Mouse (Mus musculus) forebrain, embryonic 15.5 days (tissue): Measurements from ENCODE around the gene Rmi2. TPM values are rescaled to one million over a fixed set of nuclear protein-coding genes. Genes with fewer than 3 reads are reported as not detected.
"Not testable (repeated sequence)": the region's sequence is repeated elsewhere in the genome, so short reads cannot be mapped to it uniquely, and the experiment has no call there.

Experiments used
- ATAC-seq: fragments of 200-750 bp; cut with Nextera tagmentation; replicated peaks from 2 replicates; pipeline ENCODE4 v1.8.0; 2017; ENCODE audit warnings: mild to moderate bottlenecking, moderate TSS enrichment, moderate library complexity
- H3K27ac ChIP-seq: fragments of 300-500 bp; sonication (generic); replicated peaks from 2 replicates; pipeline ENCODE4 v1.5.1; 2015; ENCODE audit warnings: mild to moderate bottlenecking, inconsistent platforms
- H3K27me3 ChIP-seq: fragments of 300-500 bp; sonication (generic); 2 replicates; pipeline ENCODE4 v1.6.1; 2015; ENCODE audit warnings: inconsistent platforms
- H3K36me3 ChIP-seq: fragments of 300-500 bp; sonication (generic); 2 replicates; pipeline ENCODE4 v1.6.1; 2015; ENCODE audit warnings: mild to moderate bottlenecking, inconsistent platforms
- H3K4me1 ChIP-seq: fragments of 300-500 bp; sonication (generic); 2 replicates; pipeline ENCODE4 v1.6.1; 2015; ENCODE audit warnings: inconsistent platforms
- H3K4me2 ChIP-seq: fragments of 300-500 bp; sonication (generic); replicated peaks from 2 replicates; pipeline ENCODE4 v1.6.1; 2015; ENCODE audit warnings: mild to moderate bottlenecking, inconsistent platforms
- H3K4me3 ChIP-seq: fragments of 300-500 bp; sonication (generic); 2 replicates; pipeline ENCODE4 v1.5.1; 2015; ENCODE audit warnings: mild to moderate bottlenecking, inconsistent platforms
- H3K9ac ChIP-seq: fragments of 300-500 bp; sonication (generic); replicated peaks from 2 replicates; pipeline ENCODE4 v1.6.1; 2015; ENCODE audit warnings: mild to moderate bottlenecking, inconsistent platforms
- H3K9me3 ChIP-seq: fragments of 300-500 bp; sonication (generic); 2 replicates; pipeline ENCODE4 v1.6.1; 2016; ENCODE audit warnings: inconsistent platforms
- WGBS: fragments of 180-500 bp; shearing (Covaris S2); methylation state at CpG from one replicate; pipeline ENCODE4 v1.1.7; 2015; ENCODE audit warnings: mixed read lengths; 5-methylcytosine and 5-hydroxymethylcytosine counted together
- polyA plus RNA-seq: library from polyadenylated mRNA; unstranded; fragments of >200 nt; fragmentation: Nextera tagmentation; extraction: Ambion mirVana; gene quantifications from 2 replicates; pipeline ENCODE4 v1.2.1, GENCODE M21; 2015

Gene Rmi2
- 0.94 and 1.5 TPM in 2 replicates for polyA plus RNA-seq

DNA sequence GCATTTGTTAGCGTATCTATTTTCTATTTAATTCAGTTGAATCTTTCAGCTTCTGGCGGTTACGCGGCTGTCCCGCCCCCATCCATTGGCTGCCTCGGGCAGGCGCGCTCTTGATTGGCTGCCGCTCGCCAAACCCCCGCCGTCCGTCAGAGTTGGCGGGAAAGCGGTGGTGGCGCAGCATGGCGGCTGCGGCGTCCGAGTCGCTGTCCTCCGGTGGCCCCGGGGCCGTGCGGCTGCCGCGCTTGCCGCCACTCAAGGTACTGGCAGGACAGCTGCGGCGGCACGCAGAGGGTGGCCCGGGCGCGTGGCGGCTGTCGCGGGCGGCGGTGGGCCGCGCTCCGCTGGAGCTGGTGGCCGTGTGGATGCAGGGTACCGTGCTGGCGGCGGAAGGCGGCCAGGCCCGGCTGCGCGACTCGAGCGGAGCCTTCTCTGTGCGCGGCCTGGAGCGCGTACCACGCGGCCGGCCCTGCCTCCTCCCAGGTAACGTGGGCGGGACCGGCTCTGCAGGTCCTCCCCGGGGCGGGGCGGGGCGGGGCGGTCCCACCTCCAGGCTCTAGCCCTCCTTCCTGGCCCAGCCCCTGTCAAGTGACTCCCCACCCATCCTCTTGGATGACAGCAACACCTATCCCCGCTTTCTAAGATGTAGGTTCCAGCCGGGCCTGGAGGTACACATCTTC is at the start of gene Rmi2:
Gene Rmi2 (plus strand): TSS at position 149 of the 677 bp plus-strand sequence.
- WGBS: under 1% methylated on average over 64 of the region's 69 CpGs
- peak; percentile 97 for ATAC-seq
- H3K27ac ChIP-seq: no peak within 1 kb of the TSS
- H3K4me1 ChIP-seq: peaks cover 11% of the 10 kb centered on the region
- H3K27me3 ChIP-seq: peaks cover 4% of the 10 kb centered on the region; the same call in 1 of the 2 replicates
- H3K4me2 ChIP-seq: peak within 1 kb of the TSS; percentile 77
- peak within 1 kb of the TSS; percentile 52 for H3K9ac ChIP-seq
- peak within 1 kb of the TSS; percentile 83 for H3K4me3 ChIP-seq
- H3K36me3 ChIP-seq: no peaks in the 10 kb centered on the region
- no peaks in the 10 kb centered on the region for H3K9me3 ChIP-seq

DNA sequence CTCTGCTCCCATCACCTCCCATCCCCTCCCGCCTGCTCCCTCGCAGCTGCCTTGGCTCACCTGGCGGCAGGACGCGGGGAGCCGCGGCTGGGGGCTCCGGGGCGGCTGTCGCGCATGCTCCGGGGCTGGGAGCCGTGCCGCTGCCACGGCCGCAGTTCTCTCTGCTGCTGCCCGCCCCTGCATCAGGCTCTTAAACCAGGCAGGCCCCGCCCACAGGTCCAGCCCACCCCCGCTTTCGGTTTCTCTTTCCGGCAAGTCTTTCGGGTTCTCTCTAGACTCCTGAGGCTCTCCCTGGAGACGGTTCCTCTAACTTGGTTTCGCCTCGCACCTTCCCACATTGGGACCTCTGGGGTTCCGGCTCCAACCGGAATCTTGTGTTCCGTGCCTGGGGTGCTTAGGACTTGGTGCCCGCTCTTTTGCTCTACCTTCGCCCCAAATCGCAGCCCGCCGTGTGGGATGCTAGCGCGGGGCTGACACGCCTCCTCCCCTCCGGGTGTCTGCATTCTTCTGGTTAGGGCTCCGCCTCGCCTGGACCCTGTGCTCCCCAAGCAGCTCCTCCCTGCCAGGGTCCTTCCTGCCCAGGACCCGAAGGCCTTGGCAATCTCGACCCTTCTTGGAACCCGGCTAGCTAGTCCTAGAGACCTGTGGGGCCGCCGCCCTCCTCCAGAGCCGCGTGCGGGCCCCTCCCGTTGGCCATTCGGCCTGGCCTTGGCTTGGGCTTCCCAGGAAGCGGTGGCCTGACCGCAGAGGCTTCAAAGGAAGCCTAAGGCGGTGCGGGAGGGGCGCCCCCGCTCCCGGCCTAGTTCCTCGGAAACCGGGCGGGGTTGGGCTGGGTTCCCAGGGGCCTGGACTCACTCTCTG is 49.3 kb upstream of the Rmi2 start, which contains the start of gene Socs1:
Gene Socs1 (minus strand): TSS at position 166 of the 861 bp plus-strand sequence.
- under 1% methylated on average over 56 of the region's 59 CpGs for WGBS
- H3K9me3 ChIP-seq: no peaks in the 10 kb centered on the region
- H3K36me3 ChIP-seq: no peaks in the 10 kb centered on the region
- H3K4me1 ChIP-seq: peaks cover 19% of the 10 kb centered on the region
- H3K27me3 ChIP-seq: peaks cover 15% of the 10 kb centered on the region; the same call in 1 of the 2 replicates
- peak within 1 kb of the TSS; percentile 63 for H3K9ac ChIP-seq
- H3K4me2 ChIP-seq: peak within 1 kb of the TSS; percentile 98
- peak within 1 kb of the TSS; percentile 84 for H3K27ac ChIP-seq
- H3K4me3 ChIP-seq: peak within 1 kb of the TSS; percentile 75
- peak; percentile 86 for ATAC-seq

DNA sequence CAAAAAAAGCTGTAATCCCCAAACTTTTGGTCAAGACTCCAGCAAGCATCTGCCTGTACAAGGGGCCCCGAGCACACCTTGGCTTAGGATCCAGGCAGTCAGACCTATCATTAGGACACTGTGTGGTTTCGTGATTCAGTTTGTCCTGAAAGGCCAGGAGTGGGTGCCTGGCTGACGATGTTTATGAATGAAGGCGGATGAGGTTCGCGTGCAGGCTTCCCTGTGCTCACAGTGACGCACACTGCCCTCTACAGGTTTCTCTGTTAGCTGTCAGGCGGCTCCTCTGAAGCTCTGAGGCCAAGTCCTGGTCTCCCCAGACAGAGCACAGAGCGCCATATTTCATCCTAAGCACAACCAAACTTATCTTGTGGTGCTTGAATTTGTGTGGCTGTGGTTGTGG is 48.6 kb upstream of the Rmi2 start:
- Histone ChIP-seq H3K4me1 (peaks cover 19% of the 10 kb centered on the region), H3K9me3 (no peaks in the 10 kb centered on the region), H3K36me3 (no peaks in the 10 kb centered on the region), H3K4me2 (peak overlapping the region; percentile 98), H3K9ac (peak overlapping the region; percentile 63), H3K27me3 (peaks cover 15% of the 10 kb centered on the region; the same call in 1 of the 2 replicates), H3K27ac (peak overlapping the region; percentile 84), H3K4me3 (peak overlapping the region; percentile 75)
- WGBS: 3% methylated on average over 9 of the region's 9 CpGs
- peak; percentile 44 for ATAC-seq

DNA sequence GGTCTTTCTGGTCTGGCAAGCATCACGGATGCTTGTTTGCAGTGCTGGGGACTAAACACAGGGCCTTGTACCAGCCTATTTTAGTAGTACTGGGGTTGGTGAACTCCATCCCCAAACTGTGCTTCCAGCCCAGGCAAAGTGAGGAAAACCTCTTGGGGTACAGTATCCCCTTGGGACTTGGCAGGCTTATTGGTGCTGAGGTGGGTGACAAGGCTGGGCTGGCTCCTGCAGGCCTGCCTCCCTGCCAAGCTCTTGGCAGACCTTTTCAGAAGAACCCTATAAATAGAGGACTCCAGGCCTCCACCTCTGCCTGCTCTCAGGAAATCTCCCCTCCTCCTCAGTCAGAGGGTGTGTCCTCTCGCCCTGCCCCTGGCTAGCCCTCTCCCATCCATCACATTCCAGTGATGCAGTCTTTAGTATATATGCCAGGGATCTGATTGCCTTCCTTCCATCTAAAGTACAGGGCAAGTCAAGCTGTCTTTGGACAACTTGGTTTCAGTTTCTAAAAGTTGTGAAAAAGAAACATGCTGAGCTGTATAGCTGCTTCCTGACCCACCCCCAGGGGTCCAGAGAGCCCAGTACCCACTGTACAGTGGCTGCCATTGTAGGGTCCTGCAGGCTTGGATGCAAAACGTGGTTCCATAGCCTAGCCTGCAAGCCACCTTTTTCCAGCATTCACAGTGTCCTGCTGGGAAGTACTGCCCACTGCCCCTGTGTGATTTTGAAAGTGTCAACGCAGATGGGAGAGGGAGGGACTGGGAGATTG is 47.9 kb upstream of the Rmi2 start:
- Histone ChIP-seq H3K4me3 (no peak overlapping the region), H3K36me3 (no peaks in the 10 kb centered on the region), H3K27ac (no peak overlapping the region), H3K4me2 (no peak overlapping the region), H3K9ac (no peak overlapping the region), H3K9me3 (no peaks in the 10 kb centered on the region), H3K27me3 (peaks cover 15% of the 10 kb centered on the region; the same call in 1 of the 2 replicates), H3K4me1 (peaks cover 19% of the 10 kb centered on the region)
- WGBS: 72% methylated on average over 4 of the region's 4 CpGs
- no peak for ATAC-seq

DNA sequence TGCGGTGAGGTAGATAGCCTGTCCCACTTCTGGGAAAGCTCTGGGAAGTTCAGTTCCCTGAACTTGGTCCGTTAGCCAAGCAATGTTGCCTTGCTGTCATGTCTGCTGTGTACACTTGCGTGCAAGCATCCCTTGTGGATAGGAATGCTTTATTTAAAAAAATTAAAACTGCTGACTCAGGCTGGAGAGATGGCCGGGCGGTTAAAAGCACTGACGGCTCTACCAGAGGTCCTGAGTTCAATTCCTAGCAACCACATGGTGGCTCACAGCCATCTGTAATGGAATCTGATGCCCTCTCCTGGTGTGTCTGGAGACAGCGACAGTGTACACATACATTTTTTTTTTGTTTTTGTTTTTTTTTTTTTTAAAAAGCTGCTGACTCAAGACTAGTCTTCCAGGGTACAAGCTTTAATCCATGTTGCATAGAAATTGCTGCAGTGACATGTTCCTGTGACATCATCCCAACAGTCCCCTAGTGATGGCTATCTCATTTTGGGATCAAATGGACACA is 47.3 kb upstream of the Rmi2 start:
- 83% methylated on average over 7 of the region's 7 CpGs for WGBS
- Histone ChIP-seq H3K4me1 (peaks cover 19% of the 10 kb centered on the region), H3K27me3 (peaks cover 15% of the 10 kb centered on the region; the same call in 1 of the 2 replicates), H3K36me3 (no peaks in the 10 kb centered on the region), H3K9ac (no peak overlapping the region), H3K27ac (no peak overlapping the region), H3K4me3 (no peak overlapping the region), H3K4me2 (no peak overlapping the region), H3K9me3 (no peaks in the 10 kb centered on the region)
- ATAC-seq: no peak

DNA sequence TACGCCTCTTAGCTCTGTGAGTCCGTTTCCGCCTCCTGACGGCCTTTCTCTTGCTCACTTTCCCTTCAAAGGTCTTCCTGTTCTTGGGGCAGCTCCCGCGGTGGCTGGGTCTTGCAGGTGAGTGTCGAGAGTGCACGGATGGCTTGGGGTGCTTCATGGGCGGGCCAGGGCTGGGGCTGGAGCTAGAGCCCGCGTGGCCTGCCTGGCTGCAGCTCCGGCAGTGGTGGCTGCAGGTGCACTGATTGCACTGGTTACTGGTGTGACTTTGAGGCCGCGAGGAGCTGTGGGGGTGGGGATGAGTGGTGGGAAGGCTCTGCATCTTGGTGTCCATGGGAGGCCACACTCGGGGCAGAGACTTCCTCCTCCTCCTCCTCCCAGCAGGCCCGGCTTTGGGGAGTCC is 46.6 kb upstream of the Rmi2 start, which contains the start of gene Tnp2:
Gene Tnp2 (minus strand): TSS at position 390 of the 400 bp plus-strand sequence.
- H3K4me1 ChIP-seq: peaks cover 19% of the 10 kb centered on the region
- H3K9ac ChIP-seq: no peak within 1 kb of the TSS
- ATAC-seq: no peak
- no peak within 1 kb of the TSS for H3K27ac ChIP-seq
- WGBS: 60% methylated on average over 16 of the region's 16 CpGs
- H3K4me3 ChIP-seq: no peak within 1 kb of the TSS
- H3K4me2 ChIP-seq: no peak within 1 kb of the TSS
- H3K27me3 ChIP-seq: peaks cover 8% of the 10 kb centered on the region; the same call in 1 of the 2 replicates
- H3K36me3 ChIP-seq: no peaks in the 10 kb centered on the region
- H3K9me3 ChIP-seq: no peaks in the 10 kb centered on the region

DNA sequence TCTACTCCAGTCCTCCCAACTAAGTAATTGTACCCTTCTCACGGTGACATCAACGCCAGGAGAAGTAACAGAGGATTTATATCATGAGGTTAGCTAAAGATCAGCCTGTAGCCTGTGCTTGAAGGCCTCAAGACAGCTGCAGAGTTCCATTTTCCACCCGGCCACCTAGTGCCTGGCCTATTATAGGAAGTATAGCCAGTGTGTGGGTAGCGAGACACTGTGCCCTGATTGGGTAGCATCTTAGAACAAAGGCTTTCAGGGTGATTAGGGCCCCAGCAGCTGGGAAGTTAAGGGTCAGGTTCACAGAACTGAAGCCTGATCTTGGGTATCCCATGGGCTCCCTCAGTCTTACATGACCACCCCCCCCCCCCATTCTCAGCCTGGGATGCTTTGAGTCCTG is 46.0 kb upstream of the Rmi2 start:
- Histone ChIP-seq H3K4me3 (no peak overlapping the region), H3K9ac (no peak overlapping the region), H3K4me2 (no peak overlapping the region), H3K4me1 (peaks cover 18% of the 10 kb centered on the region), H3K27ac (no peak overlapping the region), H3K27me3 (0 out of 2 replicates have a peak, but pooled peaks cover 2% of the 10 kb centered on the region), H3K9me3 (no peaks in the 10 kb centered on the region), H3K36me3 (no peaks in the 10 kb centered on the region)
- WGBS: 50% methylated on average over 4 of the region's 4 CpGs
- no peak for ATAC-seq

DNA sequence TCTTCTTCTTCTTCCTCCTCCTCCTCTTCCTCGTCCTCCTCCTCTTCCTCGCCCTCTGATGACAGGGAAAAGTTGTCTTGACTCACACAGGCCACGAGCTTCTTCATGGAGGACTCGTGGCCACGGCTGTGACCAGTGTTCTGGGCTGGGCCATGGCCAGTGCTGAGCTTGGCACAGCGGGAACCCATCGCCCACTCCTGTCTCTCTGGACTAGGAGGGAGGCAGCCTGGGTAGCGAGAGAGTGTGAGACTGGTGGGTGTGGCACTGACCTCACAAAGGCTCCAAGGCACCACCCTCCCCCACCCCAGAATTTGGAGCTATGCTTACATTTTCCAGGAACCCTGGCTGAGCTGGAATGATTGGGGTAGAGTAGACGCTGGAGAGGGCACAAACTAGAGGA is 44.2 kb upstream of the Rmi2 start, which contains the start of gene Prm3:
Gene Prm3 (minus strand): TSS at position 213 of the 400 bp plus-strand sequence.
- no peaks in the 10 kb centered on the region for H3K9me3 ChIP-seq
- WGBS: 81% methylated on average over 9 of the region's 9 CpGs
- H3K27me3 ChIP-seq: peaks cover under 1% of the 10 kb centered on the region; the same call in 1 of the 2 replicates
- ATAC-seq: no peak
- H3K27ac ChIP-seq: no peak within 1 kb of the TSS
- H3K4me3 ChIP-seq: no peak within 1 kb of the TSS
- H3K36me3 ChIP-seq: no peaks in the 10 kb centered on the region
- H3K4me2 ChIP-seq: no peak within 1 kb of the TSS
- H3K9ac ChIP-seq: no peak within 1 kb of the TSS
- peaks cover 6% of the 10 kb centered on the region; the same call in 1 of the 2 replicates for H3K4me1 ChIP-seq

DNA sequence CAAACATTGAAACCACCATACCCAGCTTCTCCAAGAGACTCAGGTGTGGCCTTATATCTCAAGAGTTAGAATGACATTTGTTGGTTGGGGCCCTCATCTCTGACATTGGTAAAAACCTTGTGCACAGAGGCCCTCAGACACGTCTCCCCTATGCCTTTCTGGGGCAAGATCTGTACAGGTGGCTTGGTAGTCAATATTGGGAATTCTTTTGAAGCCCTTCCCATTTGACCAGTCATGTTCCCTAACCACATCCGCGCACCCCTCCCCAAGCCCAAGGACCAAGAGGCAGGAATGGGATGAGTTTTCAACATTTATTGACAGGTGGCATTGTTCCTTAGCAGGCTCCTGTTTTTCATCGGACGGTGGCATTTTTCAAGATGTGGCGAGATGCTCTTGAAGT is 38.8 kb upstream of the Rmi2 start, which contains the start of gene Prm2:
Gene Prm2 (minus strand): TSS at position 101 of the 400 bp plus-strand sequence.
- ATAC-seq: no peak
- WGBS: 78% methylated on average over 6 of the region's 6 CpGs
- H3K27me3 ChIP-seq: peaks cover 4% of the 10 kb centered on the region; the same call in 1 of the 2 replicates
- H3K27ac ChIP-seq: no peak within 1 kb of the TSS
- no peak within 1 kb of the TSS for H3K9ac ChIP-seq
- no peak within 1 kb of the TSS for H3K4me2 ChIP-seq
- H3K36me3 ChIP-seq: no peaks in the 10 kb centered on the region
- H3K4me3 ChIP-seq: no peak within 1 kb of the TSS
- no peaks in the 10 kb centered on the region for H3K9me3 ChIP-seq
- H3K4me1 ChIP-seq: no peaks in the 10 kb centered on the region

DNA sequence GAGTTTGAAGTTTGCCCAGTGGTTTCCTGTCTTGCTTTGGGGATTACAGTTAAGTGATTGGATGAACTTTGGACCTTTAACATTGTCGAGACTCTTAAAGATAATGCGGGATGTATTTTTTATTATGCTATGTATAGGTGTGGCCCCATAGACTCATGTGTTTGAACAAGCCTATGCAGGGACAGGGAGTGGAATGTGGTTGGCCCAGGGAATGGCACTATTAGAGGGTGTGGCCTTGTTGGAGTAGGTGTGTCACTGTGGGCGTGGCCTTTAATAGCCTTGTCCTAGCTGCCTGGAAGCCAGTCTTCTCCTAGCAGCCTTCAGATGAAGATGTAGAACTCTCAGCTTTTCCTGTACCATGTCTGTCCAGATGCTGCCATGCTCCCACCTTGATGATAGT is 32.4 kb upstream of the Rmi2 start:
- not testable (repeated sequence) for H3K9me3 ChIP-seq, ATAC-seq, H3K27ac ChIP-seq, H3K36me3 ChIP-seq, H3K4me2 ChIP-seq, H3K4me3 ChIP-seq, H3K9ac ChIP-seq, H3K27me3 ChIP-seq, H3K4me1 ChIP-seq
- WGBS: 88% methylated on average over 3 of the region's 3 CpGs

DNA sequence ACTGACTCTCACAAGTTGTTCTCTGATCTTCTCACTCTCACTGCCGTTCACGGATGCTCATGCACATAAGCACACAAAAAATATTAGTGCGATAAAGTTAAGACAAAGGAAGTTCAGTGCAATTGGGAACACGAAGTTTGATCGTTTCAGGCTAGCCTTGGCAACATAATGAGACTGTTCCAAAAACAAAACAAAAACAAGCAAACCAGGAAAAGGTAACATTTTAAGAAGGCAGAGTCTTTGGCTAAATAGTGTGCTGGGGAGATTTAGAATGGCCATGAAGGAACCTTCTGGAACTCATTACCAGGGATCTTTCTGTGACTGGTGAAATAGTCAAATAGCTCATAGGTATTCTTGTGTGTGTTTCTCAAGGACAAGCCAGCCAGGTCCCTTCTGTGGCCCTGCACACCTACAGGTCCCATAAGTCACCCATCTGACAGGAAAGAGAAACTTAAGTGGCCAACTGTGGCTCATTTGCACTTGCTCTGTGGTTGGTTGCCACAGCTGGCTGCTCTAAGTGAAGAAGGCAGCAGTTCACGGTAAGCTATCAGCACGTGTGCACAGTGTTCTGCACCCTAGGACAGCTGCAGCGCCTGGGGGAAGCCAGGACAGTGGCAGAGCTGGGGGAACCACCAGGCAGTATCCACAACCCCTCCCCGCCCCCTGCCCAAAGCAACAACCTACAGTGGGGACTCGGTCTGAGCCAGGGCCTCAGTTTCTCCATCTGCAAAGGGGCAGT is 28.9 kb upstream of the Rmi2 start, which contains the start of gene Prm1:
Gene Prm1 (minus strand): TSS at position 51 of the 739 bp plus-strand sequence.
- 86% methylated on average over 10 of the region's 10 CpGs for WGBS
- ATAC-seq: no peak

More for the DNA sequence above, 28.9 kb upstream of the Rmi2 start, which contains the start of gene Prm1:
- H3K36me3 ChIP-seq: no peaks in the 10 kb centered on the region
- H3K4me1 ChIP-seq: no peaks in the 10 kb centered on the region
- no peaks in the 10 kb centered on the region for H3K27me3 ChIP-seq
- no peak within 1 kb of the TSS for H3K4me3 ChIP-seq
- no peaks in the 10 kb centered on the region for H3K9me3 ChIP-seq
- no peak within 1 kb of the TSS for H3K9ac ChIP-seq
- H3K27ac ChIP-seq: no peak within 1 kb of the TSS
- H3K4me2 ChIP-seq: no peak within 1 kb of the TSS
